ENCODE assay signal across 10 mouse cellular contexts in the genomic region with DNA sequence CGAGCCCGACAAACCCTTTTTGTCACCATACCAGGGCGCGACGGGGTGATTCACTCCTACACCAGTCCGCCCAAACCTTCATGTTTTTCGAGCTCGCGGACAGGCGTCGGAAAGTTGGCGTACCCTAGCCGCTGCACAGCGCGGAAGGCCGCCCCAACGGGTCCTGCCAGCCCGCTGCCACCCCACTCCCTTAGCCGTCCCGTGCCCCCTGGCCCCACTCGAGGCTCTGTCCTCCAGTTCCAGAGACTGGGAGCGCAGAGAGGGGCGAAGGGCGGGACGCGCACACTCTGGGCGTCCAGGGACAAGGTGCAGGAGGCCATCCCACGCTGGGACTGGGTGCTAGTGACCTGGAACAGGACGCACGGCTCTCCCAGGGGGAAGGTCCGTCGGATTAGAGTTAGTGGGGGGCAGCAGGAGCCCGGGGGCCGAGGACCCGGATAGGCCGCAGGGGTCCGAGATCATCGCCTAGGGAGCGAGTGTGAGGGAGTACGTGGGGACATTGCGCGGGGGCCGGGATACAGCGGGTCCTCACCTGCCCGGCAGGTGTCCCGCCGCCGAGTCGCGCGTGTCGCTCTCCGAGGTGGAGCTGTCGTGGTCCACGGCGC. TPM values are rescaled to one million over a fixed set of nuclear protein-coding genes. Genes with fewer than 3 reads are reported as not detected.
DNase-seq lines count a peak whose midpoint lies in the region; ATAC-seq and TF ChIP-seq lines count a peak whose summit lies in the region.
"Had no signal": no experiment of that assay in that cellular context is flagged by ENCODE, and none has a peak within 500 bp of the region (broad histone marks: within the 10 kb centered on the region; RNA-seq: fewer than 3 reads in every experiment).

A gene (plus strand): TSS at position 329 of the 605 bp plus-strand sequence.

- no peaks in the 10 kb centered on the region for H3K27me3 ChIP-seq in C2C12 (ENCODE audit: control insufficient read depth, insufficient read depth, insufficient read length)
- H3K27me3 ChIP-seq in heart, postnatal 0 days (ENCODE audit: control insufficient read depth, insufficient read depth, low read length) = peaks cover 49% of the 10 kb centered on the region
- peaks cover 7% of the 10 kb centered on the region for H3K27me3 ChIP-seq in myocyte (ENCODE audit: control insufficient read depth, insufficient read depth, insufficient read length)

- WGBS in heart, postnatal 0 days = under 1% methylated on average over 56 of the region's 56 CpGs

- no peaks in the 10 kb centered on the region for H3K79me3 ChIP-seq in C2C12 (ENCODE audit: low read depth)

- H3ac ChIP-seq in C2C12 (ENCODE audit: control insufficient read depth, insufficient read length, low read depth) (peak within 1 kb of the TSS; percentile 93), myocyte (ENCODE audit: control insufficient read depth, insufficient read length) (peak within 1 kb of the TSS; percentile 48)

- no peak for TF ChIP-seq POLR2A in myocyte (IDR thresholded peaks at IDR 0.05; ENCODE audit: insufficient read length, low read depth)

- no peak within 1 kb of the TSS for H3K9ac ChIP-seq in heart, postnatal 0 days (replicated peaks; ENCODE audit: low read depth, low read length)

- H3K36me3 ChIP-seq in C2C12 (ENCODE audit: control insufficient read depth, insufficient read depth) (peaks cover 7% of the 10 kb centered on the region), myocyte (ENCODE audit: control insufficient read depth, insufficient read depth) (no peaks in the 10 kb centered on the region)
- H3K36me3 ChIP-seq in heart, postnatal 0 days (replicated peaks; ENCODE audit: control insufficient read depth, insufficient read depth, low read length) = no peaks in the 10 kb centered on the region
- H3K36me3 ChIP-seq: G1E had no signal

- peak; percentile 5; the same call in 1 of the 2 replicates for ATAC-seq in frontal cortex, adult (ENCODE audit: low TSS enrichment)
- 0 out of 2 replicates have a peak, but pooled peaks have one; percentile 17 for ATAC-seq in heart, postnatal 0 days (ENCODE audit: insufficient read depth, low read depth)

- H3K9me3 ChIP-seq in heart, postnatal 0 days (replicated peaks; ENCODE audit: control insufficient read depth, low read length) = 0 out of 2 replicates have a peak, but pooled peaks cover 5% of the 10 kb centered on the region

- no peak for DNase-seq in frontal cortex, postnatal 25 days (ENCODE audit: low spot score in 2 of 2)
- peak; percentile 33 for DNase-seq in embryo, embryonic 11 days
- no peak for DNase-seq in heart, postnatal 0 days (ENCODE audit: low spot score)
- peak; percentile 58 to 70 for DNase-seq in kidney, postnatal 36 days
- no peak for DNase-seq in layer of hippocampus, adult 9-10 months (ENCODE audit: low spot score)

- peak within 1 kb of the TSS; percentile 99 for H3K4me2 ChIP-seq in heart, postnatal 0 days (ENCODE audit: low read depth, low read length)
- peak within 1 kb of the TSS; percentile 92 for H3K4me2 ChIP-seq in myocyte (ENCODE audit: low read depth)

- H3K4me1 ChIP-seq in heart, postnatal 0 days (ENCODE audit: control insufficient read depth, insufficient read depth) = peaks cover 5% of the 10 kb centered on the region; the same call in 1 of the 2 replicates

- TF ChIP-seq CTCF in C2C12 (IDR thresholded peaks at IDR 0.05; ENCODE audit: control insufficient read depth, insufficient read depth, insufficient read length) = no peak
- TF ChIP-seq CTCF in heart, postnatal 0 days (IDR thresholded peaks at IDR 0.05; ENCODE audit: low read depth) = no peak

- no peak for TF ChIP-seq EP300 in heart, postnatal 0 days (IDR thresholded peaks at IDR 0.05; ENCODE audit: low read depth)

- no peak within 1 kb of the TSS for H3K27ac ChIP-seq in heart, postnatal 0 days (ENCODE audit: low read depth)

- H3K79me2 ChIP-seq in C2C12 (ENCODE audit: control insufficient read depth, insufficient read depth) = no peaks in the 10 kb centered on the region
- no peaks in the 10 kb centered on the region for H3K79me2 ChIP-seq in myocyte (ENCODE audit: control insufficient read depth, insufficient read depth)

- H3K4me3 ChIP-seq in C2C12 (ENCODE audit: insufficient read depth, poor library complexity, severe bottlenecking) (peak within 1 kb of the TSS; percentile 41), myocyte (peak within 1 kb of the TSS; percentile 20)
- peak within 1 kb of the TSS; percentile 71 for H3K4me3 ChIP-seq in heart, postnatal 0 days (ENCODE audit: low read depth, low read length)

TF ChIP-seq in C2C12, 6 proteins besides CTCF, POLR2A, EP300 and RAD21:
- TF ChIP-seq MYOG (IDR thresholded peaks at IDR 0.05; ENCODE audit: control insufficient read depth, extremely low read depth, insufficient read length) (no peak), MAX (IDR thresholded peaks at IDR 0.05) (peak; percentile 10)
TF ChIP-seq in C2C12: peak in this region for 1.

TF ChIP-seq in myocyte, 11 proteins besides CTCF, POLR2A, EP300 and RAD21:
- no peak for TF ChIP-seq TCF3 (IDR thresholded peaks at IDR 0.05; ENCODE audit: insufficient read length, low read depth)
- TF ChIP-seq POLR2AphosphoS2 (IDR thresholded peaks at IDR 0.05; ENCODE audit: insufficient read length, low read depth) = no peak
- TF ChIP-seq SRF (IDR thresholded peaks at IDR 0.05; ENCODE audit: control insufficient read depth, insufficient read length, low read depth) = no peak
- TF ChIP-seq E2F4 (IDR thresholded peaks at IDR 0.05; ENCODE audit: insufficient read depth) = no peak
- TF ChIP-seq MYOG (IDR thresholded peaks at IDR 0.05; ENCODE audit: control insufficient read depth in 1 of 3, insufficient read depth in 1 of 3, insufficient read length in 2 of 3, low read depth in 2 of 3) = no peak
- TF ChIP-seq TCF12 (IDR thresholded peaks at IDR 0.05; ENCODE audit: insufficient read depth, poor library complexity, severe bottlenecking) = no peak

RNA-seq across cellular contexts. Expression of the gene that starts here (rescaled TPM):
- polyA plus RNA-seq in C2C12 (2012; fragmentation: generic; extraction: Trizol) = not detected
- total RNA-seq in heart, postnatal 0 days (2014; rRNA removed; ENCODE audit: low replicate concordance) = not detected in 2 replicates
- polyA plus RNA-seq in heart, postnatal 0 days (2015; fragmentation: Nextera tagmentation; extraction: Ambion mirVana) = 0.23 TPM in 1 of 2 replicates, not detected in the other
- polyA plus RNA-seq in myocyte (2012; fragmentation: generic; extraction: Trizol) = 1.6 TPM
- total RNA-seq: heart, adult 18-20 months had no signal
- polyA plus RNA-seq: G1E had no signal

Comparison
In these comparisons a context has a peak if more than half of its experiments do, and no peak if none do; other contexts are left out.
1. Peak in ATAC-seq, H3K4me3 ChIP-seq and H3K4me2 ChIP-seq in heart, postnatal 0 days; RNA of the gene not detected or under 1 TPM.
2. DNase-seq: peak in embryo, embryonic 11 days (single experiment) and kidney, postnatal 36 days (2 of 2); none in frontal cortex, postnatal 25 days (0 of 2), heart, postnatal 0 days (single experiment) and layer of hippocampus, adult 9-10 months (single experiment).
3. H3K4me3 ChIP-seq: peak in every context shown above with its lines; median percentile 71 in heart, postnatal 0 days; 41 in C2C12; 20 in myocyte.